Mouse (Mus musculus): ENCODE measurements around the gene Nuak2. TPM values are rescaled to one million over a fixed set of nuclear protein-coding genes. Genes with fewer than 3 reads are reported as not detected.

Nuak2 gene
- polyA plus RNA-seq, 1 experiment from 2014 or later, result 20.1 TPM

DNA sequence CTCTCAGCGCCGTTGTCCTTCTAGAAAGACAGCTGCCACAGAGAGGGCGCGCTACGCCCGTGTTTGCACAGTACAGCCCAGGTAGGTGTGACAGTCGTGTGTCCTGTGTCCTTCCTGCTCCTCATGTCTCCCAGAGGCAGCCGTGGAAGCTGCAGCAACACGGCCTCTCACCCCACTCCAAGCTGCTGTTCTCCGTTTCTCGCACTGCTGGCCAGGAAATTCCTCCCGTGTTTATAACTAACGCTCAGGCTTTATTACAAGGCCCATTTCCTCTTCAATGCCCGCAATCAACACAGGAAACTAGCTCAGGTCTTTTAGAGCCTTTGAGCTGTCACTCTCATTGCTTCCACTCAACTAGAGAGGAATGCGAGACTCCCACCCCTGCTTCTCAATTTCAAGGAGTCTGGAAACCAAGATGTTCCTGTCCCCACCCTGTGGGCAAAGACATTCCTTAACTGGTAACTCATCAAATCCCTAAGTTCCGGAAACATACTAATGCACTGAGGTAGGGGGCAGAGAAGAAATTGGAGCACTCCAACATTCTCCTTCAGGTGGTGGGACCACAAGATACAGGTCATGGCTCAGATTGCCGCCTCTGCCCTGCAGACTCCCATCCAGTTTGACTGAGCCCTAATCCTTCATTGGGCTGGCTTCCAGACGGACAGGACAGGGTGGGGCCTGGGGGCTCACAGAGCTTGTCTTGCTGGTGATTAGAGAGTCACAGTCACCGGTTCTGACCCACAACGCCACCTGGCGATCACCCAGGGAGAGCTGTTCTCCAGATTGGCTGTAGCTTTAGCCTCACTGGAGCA lies 23.4 kb upstream of the Nuak2 start:
- Histone ChIP-seq H3K36me3 (ENCODE audit: control insufficient read depth, insufficient read depth, low read length) (no peaks in the 10 kb centered on the region), H3K4me2 (ENCODE audit: low read length) (peak overlapping the region; percentile 24; the same call in 1 of the 2 replicates), H3K4me1 (ENCODE audit: control insufficient read depth, insufficient read depth, low read length) (peaks cover 51% of the 10 kb centered on the region), H3K27ac (ENCODE audit: low read depth, low read length) (peak overlapping the region; percentile 82), H3K4me3 (ENCODE audit: low read depth, low read length) (no peak overlapping the region), H3K27me3 (replicated peaks; ENCODE audit: control insufficient read depth, insufficient read depth, low read length) (no peaks in the 10 kb centered on the region), H3K9me3 (replicated peaks; ENCODE audit: control insufficient read depth, low read length) (no peaks in the 10 kb centered on the region), H3K9ac (ENCODE audit: low read length) (no peak overlapping the region)
- ATAC-seq, result peak; percentile 36
- peak; percentile 71 for DNase-seq (ENCODE audit: low spot score)
- WGBS, result 18% methylated on average over 21 of the region's 21 CpGs

DNA sequence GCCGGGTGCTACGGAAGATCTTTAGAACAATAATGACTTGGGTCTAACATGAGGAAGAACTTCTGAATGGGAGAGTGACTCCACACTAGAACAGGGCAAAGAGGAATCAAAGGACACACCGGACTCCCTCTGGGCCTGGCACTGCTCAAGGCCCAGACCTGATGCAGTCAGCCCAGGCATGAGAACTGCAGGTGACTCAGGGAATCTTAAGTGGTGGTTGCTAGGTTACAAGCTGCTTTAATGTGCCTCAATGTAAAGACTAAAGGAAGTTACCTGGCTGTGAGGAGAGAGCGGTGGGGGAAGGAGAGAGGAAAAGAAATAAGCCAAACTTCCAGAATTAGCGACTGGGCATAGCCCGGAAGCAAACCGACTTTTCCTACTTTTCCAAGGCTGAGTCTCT lies 20.4 kb upstream of the Nuak2 start:
- H3K9ac ChIP-seq (ENCODE audit: low read length), result no peak overlapping the region
- H3K27ac ChIP-seq (ENCODE audit: low read depth, low read length), result peak overlapping the region; percentile 33; the same call in 1 of the 2 replicates
- H3K27me3 ChIP-seq (replicated peaks; ENCODE audit: control insufficient read depth, insufficient read depth, low read length), result 0 out of 2 replicates have a peak, but pooled peaks cover 3% of the 10 kb centered on the region
- H3K4me3 ChIP-seq (ENCODE audit: low read depth, low read length), result no peak overlapping the region
- no peaks in the 10 kb centered on the region for H3K36me3 ChIP-seq (ENCODE audit: control insufficient read depth, insufficient read depth, low read length)
- ATAC-seq (no peak), DNase-seq (ENCODE audit: low spot score) (peak; percentile 57)
- 60% methylated on average over 7 of the region's 7 CpGs for WGBS
- H3K4me2 ChIP-seq (ENCODE audit: low read length), result no peak overlapping the region
- peaks cover 46% of the 10 kb centered on the region for H3K4me1 ChIP-seq (ENCODE audit: control insufficient read depth, insufficient read depth, low read length)
- H3K9me3 ChIP-seq (replicated peaks; ENCODE audit: control insufficient read depth, low read length), result no peaks in the 10 kb centered on the region

DNA sequence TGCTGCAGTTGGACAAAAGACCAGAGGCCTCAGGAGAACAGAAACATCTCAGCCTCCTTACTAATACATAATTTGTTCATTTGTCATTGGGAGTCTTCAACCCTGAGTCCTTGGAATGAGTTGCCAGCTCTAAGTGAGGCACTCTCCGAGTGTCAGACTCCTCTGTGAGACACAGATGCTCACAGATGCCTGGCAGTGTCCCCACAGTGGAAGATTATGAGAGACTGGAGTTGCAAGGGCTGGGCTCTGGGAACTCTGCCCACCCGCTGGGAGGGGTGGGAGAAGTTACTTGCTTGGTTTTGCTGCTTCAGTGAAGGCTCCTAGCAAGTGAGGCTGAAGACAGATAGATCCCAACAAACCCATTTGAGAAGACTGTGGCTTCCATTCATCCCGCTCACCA lies 19.9 kb upstream of the Nuak2 start:
- Histone ChIP-seq H3K9me3 (replicated peaks; ENCODE audit: control insufficient read depth, low read length) (no peaks in the 10 kb centered on the region), H3K4me1 (ENCODE audit: control insufficient read depth, insufficient read depth, low read length) (peaks cover 40% of the 10 kb centered on the region), H3K4me3 (ENCODE audit: low read depth, low read length) (no peak overlapping the region), H3K27me3 (replicated peaks; ENCODE audit: control insufficient read depth, insufficient read depth, low read length) (0 out of 2 replicates have a peak, but pooled peaks cover 3% of the 10 kb centered on the region), H3K27ac (ENCODE audit: low read depth, low read length) (peak overlapping the region; percentile 33; the same call in 1 of the 2 replicates), H3K9ac (ENCODE audit: low read length) (no peak overlapping the region), H3K4me2 (ENCODE audit: low read length) (no peak overlapping the region), H3K36me3 (ENCODE audit: control insufficient read depth, insufficient read depth, low read length) (no peaks in the 10 kb centered on the region)
- DNase-seq (ENCODE audit: low spot score), result peak; percentile 73
- WGBS, result 64% methylated on average over 3 of the region's 3 CpGs
- ATAC-seq, result no peak

DNA sequence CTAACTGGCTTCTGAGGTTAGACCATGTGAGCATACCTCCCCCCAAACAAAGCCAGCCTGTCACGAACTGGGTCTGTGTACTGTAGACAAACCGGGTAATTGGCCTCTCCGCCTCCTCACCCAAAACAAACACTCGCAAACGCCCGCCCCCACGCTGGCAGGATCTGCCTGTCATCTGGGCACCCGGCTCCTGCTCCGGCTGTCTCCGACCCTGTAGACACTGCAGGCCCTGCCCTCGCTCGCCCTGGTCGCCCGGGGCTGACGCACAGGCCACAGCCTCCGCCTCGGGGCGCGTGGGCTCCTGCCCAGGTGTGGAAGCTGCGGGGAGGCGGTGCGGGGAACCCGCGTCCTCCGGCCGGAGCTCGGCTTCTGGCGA lies 17.5 kb upstream of the Nuak2 start, which contains the start of gene Klhdc8a:
TSS of gene Klhdc8a (plus strand) at position 202 of the 376 bp plus-strand sequence.
- under 1% methylated on average over 28 of the region's 28 CpGs for WGBS

DNA sequence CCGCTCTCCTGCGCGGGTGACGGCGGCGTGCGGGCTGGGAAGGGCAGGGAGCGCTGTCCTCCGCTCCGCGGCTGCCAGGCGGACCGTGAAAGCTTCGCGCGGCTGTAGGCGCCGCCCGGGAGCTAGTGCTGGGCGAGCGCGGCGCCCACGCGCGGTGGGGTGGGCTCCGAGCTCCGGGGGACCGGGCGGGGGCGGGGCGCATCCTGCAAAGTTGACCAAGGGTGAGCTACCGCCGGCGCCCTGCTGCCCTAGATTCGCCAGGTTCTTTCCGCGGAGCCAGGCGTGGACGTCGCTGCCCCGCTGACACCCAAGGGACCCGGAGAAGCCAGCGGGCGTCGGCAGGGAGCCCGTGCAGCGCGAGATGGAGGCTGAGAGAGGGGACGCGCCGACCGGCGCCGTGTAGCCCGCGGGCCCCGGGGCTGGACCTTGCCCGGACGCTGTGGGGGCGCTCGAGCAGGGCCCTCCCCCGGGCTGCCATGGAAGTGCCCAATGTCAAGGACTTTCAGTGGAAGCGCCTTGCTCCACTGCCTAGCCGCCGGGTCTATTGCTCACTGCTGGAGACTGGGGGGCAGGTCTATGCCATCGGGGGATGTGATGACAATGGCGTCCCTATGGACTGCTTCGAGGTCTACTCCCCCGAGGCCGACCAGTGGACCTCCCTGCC lies 17.0 kb upstream of the Nuak2 start:
- Histone ChIP-seq H3K4me3 (ENCODE audit: low read depth, low read length) (peak overlapping the region; percentile 57), H3K36me3 (ENCODE audit: control insufficient read depth, insufficient read depth, low read length) (no peaks in the 10 kb centered on the region), H3K9ac (ENCODE audit: low read length) (peak overlapping the region; percentile 81), H3K4me2 (ENCODE audit: low read length) (peak overlapping the region; percentile 100), H3K27ac (ENCODE audit: low read depth, low read length) (peak overlapping the region; percentile 33; the same call in 1 of the 2 replicates), H3K27me3 (replicated peaks; ENCODE audit: control insufficient read depth, insufficient read depth, low read length) (0 out of 2 replicates have a peak, but pooled peaks cover 3% of the 10 kb centered on the region), H3K4me1 (ENCODE audit: control insufficient read depth, insufficient read depth, low read length) (peaks cover 19% of the 10 kb centered on the region), H3K9me3 (replicated peaks; ENCODE audit: control insufficient read depth, low read length) (no peaks in the 10 kb centered on the region)
- WGBS, result 1% methylated on average over 53 of the region's 71 CpGs
- ATAC-seq (peak; percentile 67), DNase-seq (ENCODE audit: low spot score) (no peak)

More for the DNA sequence above, 17.5 kb upstream of the Nuak2 start, which contains the start of gene Klhdc8a:
- peaks cover 19% of the 10 kb centered on the region for H3K4me1 ChIP-seq (ENCODE audit: control insufficient read depth, insufficient read depth, low read length)
- H3K9me3 ChIP-seq (replicated peaks; ENCODE audit: control insufficient read depth, low read length), result no peaks in the 10 kb centered on the region
- H3K36me3 ChIP-seq (ENCODE audit: control insufficient read depth, insufficient read depth, low read length), result no peaks in the 10 kb centered on the region
- ATAC-seq (peak; percentile 62), DNase-seq (ENCODE audit: low spot score) (peak; percentile 74)
- H3K4me2 ChIP-seq (ENCODE audit: low read length), result peak within 1 kb of the TSS; percentile 100
- H3K9ac ChIP-seq (ENCODE audit: low read length), result peak within 1 kb of the TSS; percentile 81
- 0 out of 2 replicates have a peak, but pooled peaks cover 3% of the 10 kb centered on the region for H3K27me3 ChIP-seq (replicated peaks; ENCODE audit: control insufficient read depth, insufficient read depth, low read length)
- H3K27ac ChIP-seq (ENCODE audit: low read depth, low read length), result peak within 1 kb of the TSS; percentile 33; the same call in 1 of the 2 replicates
- H3K4me3 ChIP-seq (ENCODE audit: low read depth, low read length), result peak within 1 kb of the TSS; percentile 57

DNA sequence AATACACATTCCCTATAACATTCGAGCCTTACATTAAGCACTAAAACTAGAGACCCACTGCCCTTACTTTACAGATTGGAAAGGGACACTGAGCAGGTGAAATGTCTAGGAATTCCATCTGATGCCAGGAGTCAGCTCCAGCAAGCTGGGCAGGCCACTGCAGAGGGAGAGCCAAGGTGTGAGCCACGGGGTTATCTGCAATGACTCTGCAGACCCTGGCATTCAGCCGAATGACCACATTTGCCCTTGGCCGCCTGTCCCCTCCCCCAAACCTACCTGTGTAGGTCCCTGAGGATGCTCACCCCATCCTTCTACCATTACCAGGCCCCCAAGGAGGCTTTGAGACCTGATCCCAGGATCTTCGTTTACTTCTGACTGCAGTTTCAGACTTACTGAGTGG lies 16.2 kb upstream of the Nuak2 start:
- ATAC-seq, result no peak
- no peak for DNase-seq (ENCODE audit: low spot score)
- Histone ChIP-seq H3K36me3 (ENCODE audit: control insufficient read depth, insufficient read depth, low read length) (no peaks in the 10 kb centered on the region), H3K27me3 (replicated peaks; ENCODE audit: control insufficient read depth, insufficient read depth, low read length) (0 out of 2 replicates have a peak, but pooled peaks cover 3% of the 10 kb centered on the region), H3K9ac (ENCODE audit: low read length) (peak overlapping the region; percentile 81; the same call in 1 of the 2 replicates), H3K4me1 (ENCODE audit: control insufficient read depth, insufficient read depth, low read length) (peaks cover 19% of the 10 kb centered on the region), H3K27ac (ENCODE audit: low read depth, low read length) (no peak overlapping the region), H3K4me3 (ENCODE audit: low read depth, low read length) (peak overlapping the region; percentile 57), H3K4me2 (ENCODE audit: low read length) (peak overlapping the region; percentile 100), H3K9me3 (replicated peaks; ENCODE audit: control insufficient read depth, low read length) (no peaks in the 10 kb centered on the region)
- 74% methylated on average over 5 of the region's 5 CpGs for WGBS

DNA sequence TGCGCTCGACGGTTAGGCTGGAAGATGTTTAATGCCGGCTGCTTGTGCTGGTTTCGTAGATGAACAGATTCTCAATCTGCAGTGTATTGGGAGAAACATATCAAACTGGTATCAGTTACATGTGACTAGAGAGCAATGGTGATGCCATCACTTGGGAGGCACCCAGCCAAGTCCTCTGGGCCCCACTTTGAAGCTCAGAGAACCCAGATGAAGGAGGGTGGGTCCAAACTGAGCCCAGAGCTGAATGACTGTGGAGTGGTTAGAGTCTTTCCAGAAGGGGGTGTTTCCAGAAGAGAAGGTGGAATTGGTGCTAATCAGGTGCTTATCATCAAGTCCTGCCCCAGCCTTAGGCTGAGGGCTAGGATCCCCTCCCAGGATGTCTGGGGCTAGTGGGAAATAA lies 14.7 kb upstream of the Nuak2 start:
- 0 out of 2 replicates have a peak, but pooled peaks cover 3% of the 10 kb centered on the region for H3K27me3 ChIP-seq (replicated peaks; ENCODE audit: control insufficient read depth, insufficient read depth, low read length)
- H3K27ac ChIP-seq (ENCODE audit: low read depth, low read length), result no peak overlapping the region
- WGBS, result 93% methylated on average over 5 of the region's 5 CpGs
- DNase-seq (ENCODE audit: low spot score) (no peak), ATAC-seq (no peak)
- no peak overlapping the region for H3K4me2 ChIP-seq (ENCODE audit: low read length)
- H3K4me1 ChIP-seq (ENCODE audit: control insufficient read depth, insufficient read depth, low read length), result peaks cover 13% of the 10 kb centered on the region; the same call in 1 of the 2 replicates
- no peak overlapping the region for H3K9ac ChIP-seq (ENCODE audit: low read length)
- H3K9me3 ChIP-seq (replicated peaks; ENCODE audit: control insufficient read depth, low read length), result no peaks in the 10 kb centered on the region
- H3K4me3 ChIP-seq (ENCODE audit: low read depth, low read length), result no peak overlapping the region
- no peaks in the 10 kb centered on the region for H3K36me3 ChIP-seq (ENCODE audit: control insufficient read depth, insufficient read depth, low read length)

DNA sequence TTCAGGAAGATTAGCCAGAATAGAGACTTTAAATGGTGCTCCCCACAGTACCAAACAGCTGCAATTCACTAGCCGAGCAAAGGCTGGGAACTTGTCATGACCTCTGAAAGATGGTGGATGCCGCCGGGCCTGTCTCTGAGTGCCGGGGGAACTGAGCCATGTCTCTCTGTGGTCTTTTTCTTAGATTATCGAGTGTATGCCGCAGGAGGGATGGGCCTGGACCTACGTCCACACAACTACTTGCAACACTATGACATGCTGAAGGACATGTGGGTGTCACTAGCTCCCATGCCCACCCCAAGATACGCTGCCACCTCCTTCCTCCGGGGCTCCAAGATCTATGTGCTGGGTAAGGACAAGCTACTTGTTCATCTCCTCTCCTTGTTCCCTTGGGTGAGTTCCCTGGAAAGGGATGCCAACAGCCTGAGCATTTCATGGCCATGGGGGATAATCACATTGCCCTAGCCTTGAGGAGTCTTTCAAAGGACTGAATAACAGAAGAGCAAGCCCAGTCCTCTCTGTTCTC lies 13.5 kb upstream of the Nuak2 start:
- H3K27me3 ChIP-seq (replicated peaks; ENCODE audit: control insufficient read depth, insufficient read depth, low read length), result 0 out of 2 replicates have a peak, but pooled peaks cover 3% of the 10 kb centered on the region
- no peak overlapping the region for H3K9ac ChIP-seq (ENCODE audit: low read length)
- no peak overlapping the region for H3K27ac ChIP-seq (ENCODE audit: low read depth, low read length)
- H3K4me1 ChIP-seq (ENCODE audit: control insufficient read depth, insufficient read depth, low read length), result peaks cover 11% of the 10 kb centered on the region; the same call in 1 of the 2 replicates
- no peaks in the 10 kb centered on the region for H3K9me3 ChIP-seq (replicated peaks; ENCODE audit: control insufficient read depth, low read length)
- WGBS, result 94% methylated on average over 9 of the region's 9 CpGs
- no peak overlapping the region for H3K4me2 ChIP-seq (ENCODE audit: low read length)
- ATAC-seq (no peak), DNase-seq (ENCODE audit: low spot score) (no peak)
- H3K36me3 ChIP-seq (ENCODE audit: control insufficient read depth, insufficient read depth, low read length), result no peaks in the 10 kb centered on the region
- H3K4me3 ChIP-seq (ENCODE audit: low read depth, low read length), result no peak overlapping the region

Measured in forebrain, embryonic 14.5 days (tissue).